Mouse (Mus musculus) cerebellum, adult 11-12 months (tissue): ENCODE data around the gene Mxi1.

Source experiments
- DNase-seq: peaks from one replicate; pipeline ENCODE4 v3.0.0; 2022

Gene Mxi1

GRCm38 (mm10) chr19:53303382-53303781, 6.9 kb upstream of the Mxi1 start:
- DNase-seq: no peak

GRCm38 (mm10) chr19:53305621-53306020, 4.7 kb upstream of the Mxi1 start:
- DNase-seq: no peak

GRCm38 (mm10) chr19:53306706-53307105, 3.6 kb upstream of the Mxi1 start:
- no peak for DNase-seq

- no peak for DNase-seq
These were observed 3.1 kb upstream of the Mxi1 start for GRCm38 (mm10) chr19:53307219-53307618.

GRCm38 (mm10) chr19:53309631-53310030, 687 bp upstream of the Mxi1 start:
- peak; percentile 58 for DNase-seq

- peak; percentile 70 for DNase-seq
These were observed 629 bp downstream of the Mxi1 start for GRCm38 (mm10) chr19:53310771-53311523.

GRCm38 (mm10) chr19:53311524-53312335, 1.4 kb downstream of the Mxi1 start:
- DNase-seq: peak; percentile 68

GRCm38 (mm10) chr19:53312336-53312871, 2.1 kb downstream of the Mxi1 start:
- peak; percentile 75 for DNase-seq

- DNase-seq: peak; percentile 87
These were observed 2.8 kb downstream of the Mxi1 start for GRCm38 (mm10) chr19:53312951-53313683.

- peak; percentile 99 for DNase-seq
These were observed 3.5 kb downstream of the Mxi1 start for GRCm38 (mm10) chr19:53313684-53314443.

GRCm38 (mm10) chr19:53314530-53315208, 4.4 kb downstream of the Mxi1 start:
- peak; percentile 56 for DNase-seq

GRCm38 (mm10) chr19:53315209-53315654, 4.9 kb downstream of the Mxi1 start:
- peak; percentile 65 for DNase-seq

GRCm38 (mm10) chr19:53316105-53316504, 5.8 kb downstream of the Mxi1 start:
- DNase-seq: no peak

GRCm38 (mm10) chr19:53316963-53317362, 6.6 kb downstream of the Mxi1 start:
- no peak for DNase-seq

GRCm38 (mm10) chr19:53318143-53319132, 8.1 kb downstream of the Mxi1 start:
- DNase-seq: no peak

- DNase-seq: no peak
These were observed 10.2 kb downstream of the Mxi1 start for GRCm38 (mm10) chr19:53320264-53321110.

GRCm38 (mm10) chr19:53321273-53321672, 11.0 kb downstream of the Mxi1 start:
- no peak for DNase-seq

- no peak for DNase-seq
These were observed 12.2 kb downstream of the Mxi1 start for GRCm38 (mm10) chr19:53322438-53323048.

GRCm38 (mm10) chr19:53324866-53325265, 14.5 kb downstream of the Mxi1 start:
- no peak for DNase-seq
